Mouse (Mus musculus): ENCODE data around the gene Slc4a4. TPM values are rescaled to one million over a fixed set of nuclear protein-coding genes. Genes with fewer than 3 reads are reported as not detected.

Gene Slc4a4
- polyA plus RNA-seq, 1 experiment from 2014 or later: 1.5 TPM

- no peak for DNase-seq (ENCODE audit: low spot score)
Observed at GRCm38 (mm10) chr5:89278309-89278708, 391.7 kb downstream of the Slc4a4 start.

- no peak for DNase-seq (ENCODE audit: low spot score)
Observed at GRCm38 (mm10) chr5:89280312-89280863, 393.8 kb downstream of the Slc4a4 start.

Other genes with a start within 250 kb of the Slc4a4 start
- 43.5 and 46.0 TPM in 2 replicates for gene Grsf1, start 210.6 kb upstream of the Slc4a4 start, polyA plus RNA-seq (2015; fragmentation: Nextera tagmentation; extraction: Ambion mirVana)
- 9.4 and 10.2 TPM in 2 replicates for gene Mob1b, start 166.0 kb upstream of the Slc4a4 start, polyA plus RNA-seq (2015; fragmentation: Nextera tagmentation; extraction: Ambion mirVana)
- 279 and 282 TPM in 2 replicates for gene Dck, start 121.8 kb upstream of the Slc4a4 start, polyA plus RNA-seq (2015; fragmentation: Nextera tagmentation; extraction: Ambion mirVana)

Measured in thymus, postnatal 0 days (tissue).